Mouse (Mus musculus): Measurements from ENCODE around the gene Trabd. TPM values are rescaled to one million over a fixed set of nuclear protein-coding genes. Genes with fewer than 3 reads are reported as not detected.

Gene Trabd
- polyA plus RNA-seq, 1 experiment from 2014 or later = 21.4 TPM

DNA sequence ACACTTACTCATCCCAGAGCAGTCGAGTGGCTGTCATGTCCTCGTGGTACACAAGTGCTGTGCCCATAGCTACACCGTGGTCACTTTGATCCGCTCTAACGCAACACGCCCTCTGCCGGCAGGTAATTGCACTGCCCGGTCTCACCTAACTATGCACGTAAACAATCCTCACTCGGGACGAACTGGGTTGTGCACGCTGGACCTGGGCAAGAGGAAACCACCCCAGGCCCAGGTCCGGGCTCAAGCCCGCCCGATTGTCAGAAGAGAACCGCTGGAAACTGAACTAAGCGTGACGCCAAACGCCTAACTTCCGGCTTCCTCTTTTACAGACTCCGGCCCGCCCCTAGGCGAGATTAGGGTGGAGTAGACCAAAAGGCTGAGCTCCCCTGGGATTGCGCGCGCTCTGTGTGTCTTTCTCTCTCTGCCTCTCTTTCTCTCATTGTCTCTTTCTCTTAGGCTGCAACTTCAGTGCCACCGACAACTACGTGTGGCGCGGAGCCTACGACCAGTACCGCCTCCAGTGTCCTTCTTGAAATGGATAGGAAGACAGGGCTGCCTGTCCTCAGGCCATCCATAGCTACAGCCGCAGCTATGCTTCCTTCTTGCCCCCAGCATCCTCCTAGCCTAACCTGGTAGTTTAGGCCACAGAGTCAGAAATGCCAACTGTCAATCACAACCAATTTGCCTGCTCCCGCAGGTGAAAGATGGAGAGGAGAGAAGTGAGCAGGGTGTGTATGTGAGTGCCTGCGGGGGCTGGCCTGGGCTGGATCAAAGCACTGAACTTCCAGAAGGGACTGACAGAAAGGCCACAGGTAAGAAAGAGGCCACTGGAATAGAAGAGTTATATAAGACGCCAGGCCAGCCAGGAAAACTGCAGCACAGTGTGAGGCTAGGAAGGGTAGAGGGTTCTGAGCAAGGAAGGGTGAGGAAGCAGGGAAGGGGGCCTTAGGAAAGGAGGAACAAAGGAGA is 53.7 kb downstream of the Trabd start, which contains the start of gene Hdac10:
Gene Hdac10, minus strand, starts transcription at position 319 of the 969 bp plus-strand sequence.
- H3K9ac ChIP-seq (ENCODE audit: low read depth, low read length) = peak within 1 kb of the TSS; percentile 83
- H3K27me3 ChIP-seq (ENCODE audit: control insufficient read depth, insufficient read depth, low read depth, low read length) = no peaks in the 10 kb centered on the region; the same call in 1 of the 2 replicates
- no peaks in the 10 kb centered on the region for H3K36me3 ChIP-seq (ENCODE audit: control insufficient read depth, insufficient read depth)
- H3K4me1 ChIP-seq (ENCODE audit: control insufficient read depth, low read depth, low read length) = peaks cover 15% of the 10 kb centered on the region
- H3K27ac ChIP-seq (ENCODE audit: low read length) = peak within 1 kb of the TSS; percentile 88
- peak within 1 kb of the TSS; percentile 79 for H3K4me3 ChIP-seq (ENCODE audit: low read depth, low read length)
- peak; percentile 87 for ATAC-seq (ENCODE audit: low read depth)
- WGBS (ENCODE audit: insufficient replicate concordance) = 3% methylated on average over 36 of the region's 36 CpGs
- H3K4me2 ChIP-seq (ENCODE audit: low read depth, low read length) = peak within 1 kb of the TSS; percentile 85
- H3K9me3 ChIP-seq (replicated peaks; ENCODE audit: control insufficient read depth, low read length) = no peaks in the 10 kb centered on the region

DNA sequence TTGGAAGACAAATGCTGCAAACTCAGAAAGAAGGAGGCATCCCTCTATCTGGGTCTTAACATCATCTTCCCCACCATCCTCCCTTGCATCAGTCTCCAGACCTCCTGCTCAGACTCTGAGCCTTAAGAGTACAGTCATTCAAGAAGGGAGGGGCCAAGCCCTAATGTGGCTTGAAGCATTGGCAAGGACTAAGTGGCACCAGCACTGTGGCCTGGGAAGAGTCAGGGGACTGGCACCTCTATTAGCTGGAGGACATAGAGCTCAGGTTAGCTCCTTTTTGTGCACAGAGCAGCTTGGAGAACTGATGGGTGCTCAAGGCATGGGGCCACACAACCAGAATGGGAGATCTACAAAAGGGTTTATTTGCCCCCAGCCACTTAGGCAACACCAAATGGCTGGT is 55.3 kb downstream of the Trabd start:
- H3K36me3 ChIP-seq (ENCODE audit: control insufficient read depth, insufficient read depth) = no peaks in the 10 kb centered on the region
- no peak overlapping the region for H3K4me2 ChIP-seq (ENCODE audit: low read depth, low read length)
- ATAC-seq (ENCODE audit: low read depth) = no peak
- H3K27me3 ChIP-seq (ENCODE audit: control insufficient read depth, insufficient read depth, low read depth, low read length) = no peaks in the 10 kb centered on the region; the same call in none of the 2 replicates
- no peak overlapping the region for H3K9ac ChIP-seq (ENCODE audit: low read depth, low read length)
- no peak overlapping the region for H3K27ac ChIP-seq (ENCODE audit: low read length)
- H3K9me3 ChIP-seq (replicated peaks; ENCODE audit: control insufficient read depth, low read length) = no peaks in the 10 kb centered on the region
- no peak overlapping the region for H3K4me3 ChIP-seq (ENCODE audit: low read depth, low read length)
- H3K4me1 ChIP-seq (ENCODE audit: control insufficient read depth, low read depth, low read length) = peaks cover 14% of the 10 kb centered on the region

DNA sequence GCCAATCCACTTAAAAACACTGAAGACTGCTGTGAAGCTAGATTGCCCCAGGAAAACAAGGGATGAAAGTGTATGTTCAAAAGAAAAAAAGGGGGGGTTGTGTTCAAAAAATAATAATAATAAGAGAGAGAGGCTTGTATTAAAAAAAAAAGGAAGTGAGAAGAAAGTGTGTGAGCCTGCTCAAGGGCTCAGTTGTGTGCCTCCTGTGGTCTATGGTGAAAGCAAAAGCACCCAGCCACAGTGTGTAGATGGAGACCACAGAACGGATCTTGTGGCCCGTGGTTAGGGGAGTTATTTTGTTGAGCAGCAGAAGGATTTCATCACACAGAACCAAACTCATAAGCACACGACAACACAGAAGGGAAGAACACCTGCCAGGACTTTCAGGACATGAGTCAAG is 56.4 kb downstream of the Trabd start:
- Histone ChIP-seq H3K9ac (ENCODE audit: low read depth, low read length) (no peak overlapping the region), H3K36me3 (ENCODE audit: control insufficient read depth, insufficient read depth) (no peaks in the 10 kb centered on the region), H3K9me3 (replicated peaks; ENCODE audit: control insufficient read depth, low read length) (no peaks in the 10 kb centered on the region), H3K27me3 (ENCODE audit: control insufficient read depth, insufficient read depth, low read depth, low read length) (peaks cover 3% of the 10 kb centered on the region), H3K4me2 (ENCODE audit: low read depth, low read length) (no peak overlapping the region), H3K27ac (ENCODE audit: low read length) (no peak overlapping the region), H3K4me3 (ENCODE audit: low read depth, low read length) (no peak overlapping the region), H3K4me1 (ENCODE audit: control insufficient read depth, low read depth, low read length) (peaks cover 14% of the 10 kb centered on the region)
- ATAC-seq (ENCODE audit: low read depth) = no peak
- WGBS (ENCODE audit: insufficient replicate concordance) = 30% methylated on average over 3 of the region's 3 CpGs

Other genes with a start within 250 kb of the Trabd start
- gene Pim3, start 212.9 kb upstream of the Trabd start, polyA plus RNA-seq (2015; fragmentation: Nextera tagmentation; extraction: Ambion mirVana) = 23.9 and 33.8 TPM in 2 replicates
- gene Ttll8, start 120.7 kb upstream of the Trabd start, polyA plus RNA-seq (2015; fragmentation: Nextera tagmentation; extraction: Ambion mirVana) = not detected in 2 replicates
- 0.02 TPM in 1 of 2 replicates, not detected in the other for gene Mlc1, start 96.1 kb upstream of the Trabd start, polyA plus RNA-seq (2015; fragmentation: Nextera tagmentation; extraction: Ambion mirVana)
- not detected in 2 replicates for gene Mov10l1, start 92.2 kb upstream of the Trabd start, polyA plus RNA-seq (2015; fragmentation: Nextera tagmentation; extraction: Ambion mirVana)
- not detected in 2 replicates for gene Panx2, start 15.4 kb upstream of the Trabd start, polyA plus RNA-seq (2015; fragmentation: Nextera tagmentation; extraction: Ambion mirVana)
- gene Selenoo, start 14.0 kb downstream of the Trabd start, polyA plus RNA-seq (2015; fragmentation: Nextera tagmentation; extraction: Ambion mirVana) = 7.8 and 9.1 TPM in 2 replicates
- gene Tubgcp6, start 48.0 kb downstream of the Trabd start, polyA plus RNA-seq (2015; fragmentation: Nextera tagmentation; extraction: Ambion mirVana) = 5.8 and 6.3 TPM in 2 replicates
- 8.2 and 9.7 TPM in 2 replicates for gene Hdac10, start 53.6 kb downstream of the Trabd start, polyA plus RNA-seq (2015; fragmentation: Nextera tagmentation; extraction: Ambion mirVana)
- 1.1 and 1.9 TPM in 2 replicates for gene Mapk12, start 65.6 kb downstream of the Trabd start, polyA plus RNA-seq (2015; fragmentation: Nextera tagmentation; extraction: Ambion mirVana)
- gene Mapk11, start 74.5 kb downstream of the Trabd start, polyA plus RNA-seq (2015; fragmentation: Nextera tagmentation; extraction: Ambion mirVana) = 0.83 and 0.97 TPM in 2 replicates
- 26.2 and 31.9 TPM in 2 replicates for gene Plxnb2, start 105.7 kb downstream of the Trabd start, polyA plus RNA-seq (2015; fragmentation: Nextera tagmentation; extraction: Ambion mirVana)
- gene Dennd6b, start 121.4 kb downstream of the Trabd start, polyA plus RNA-seq (2015; fragmentation: Nextera tagmentation; extraction: Ambion mirVana) = 2.7 and 3.8 TPM in 2 replicates
- 15.5 and 16.4 TPM in 2 replicates for gene Ppp6r2, start 136.4 kb downstream of the Trabd start, polyA plus RNA-seq (2015; fragmentation: Nextera tagmentation; extraction: Ambion mirVana)
- 20.7 and 23.1 TPM in 2 replicates for gene Sbf1, start 240.2 kb downstream of the Trabd start, polyA plus RNA-seq (2015; fragmentation: Nextera tagmentation; extraction: Ambion mirVana)
- gene Adm2, start 247.6 kb downstream of the Trabd start, polyA plus RNA-seq (2015; fragmentation: Nextera tagmentation; extraction: Ambion mirVana) = 1.9 and 2.6 TPM in 2 replicates